In genomic region chr16:90196688-90197240, GRCm38 (mm10) we compare ENCODE assay signal across 8 mouse cellular contexts. TPM values are rescaled to one million over a fixed set of nuclear protein-coding genes. Genes with fewer than 3 reads are reported as not detected.
DNase-seq lines count a peak whose midpoint lies in the region; ATAC-seq and TF ChIP-seq lines count a peak whose summit lies in the region.

No protein-coding gene starts in this region.

- TF ChIP-seq CTCF in ES-Bruce4 (IDR thresholded peaks at IDR 0.05; ENCODE audit: low read depth, low read length) = no peak

- no peaks in the 10 kb centered on the region for H3K9me3 ChIP-seq in heart, embryonic 16.5 days (replicated peaks; ENCODE audit: control insufficient read depth, low read length)
- no peaks in the 10 kb centered on the region for H3K9me3 ChIP-seq in ES-Bruce4 (replicated peaks; ENCODE audit: control insufficient read depth, insufficient read depth, low read length, poor library complexity, severe bottlenecking)
- H3K9me3 ChIP-seq in forebrain, embryonic 13.5 days (replicated peaks) = no peaks in the 10 kb centered on the region
- H3K9me3 ChIP-seq in liver, embryonic 16.5 days (replicated peaks; ENCODE audit: control insufficient read depth, low read length) = no peaks in the 10 kb centered on the region

- DNase-seq in heart, adult 8-10 months (ENCODE audit: low spot score) = no peak
- no peak for DNase-seq in left cerebral cortex, postnatal 36 days (ENCODE audit: low spot score in 2 of 2)
- no peak for DNase-seq in ovary, adult 18-20 months (ENCODE audit: low spot score)
- DNase-seq in testis, postnatal 10 days (ENCODE audit: low spot score) = no peak

- no peaks in the 10 kb centered on the region for H3K36me3 ChIP-seq in heart, embryonic 16.5 days (ENCODE audit: control insufficient read depth, insufficient read depth)
- no peaks in the 10 kb centered on the region for H3K36me3 ChIP-seq in ES-Bruce4 (ENCODE audit: control insufficient read depth, insufficient read depth, low read length, poor library complexity, severe bottlenecking)
- H3K36me3 ChIP-seq in forebrain, embryonic 13.5 days (ENCODE audit: poor library complexity, severe bottlenecking) = no peaks in the 10 kb centered on the region
- H3K36me3 ChIP-seq in liver, embryonic 16.5 days (ENCODE audit: control insufficient read depth, insufficient read depth) = no peaks in the 10 kb centered on the region

- no peak for TF ChIP-seq EP300 in ES-Bruce4 (IDR thresholded peaks at IDR 0.05; ENCODE audit: insufficient read depth, low read depth, low read length)

- peaks cover 6% of the 10 kb centered on the region for H3K4me1 ChIP-seq in heart, embryonic 16.5 days (ENCODE audit: control insufficient read depth, insufficient read depth, low read length)
- no peaks in the 10 kb centered on the region for H3K4me1 ChIP-seq in ES-Bruce4 (ENCODE audit: control insufficient read depth, insufficient read depth, low read length)
- H3K4me1 ChIP-seq in forebrain, embryonic 13.5 days = peaks cover 5% of the 10 kb centered on the region
- H3K4me1 ChIP-seq in liver, embryonic 16.5 days (ENCODE audit: control insufficient read depth, low read depth, low read length) = peaks cover 35% of the 10 kb centered on the region

- WGBS in heart, embryonic 16.5 days = 62% methylated on average over 7 of the region's 7 CpGs
- WGBS in forebrain, embryonic 13.5 days = 89% methylated on average over 7 of the region's 7 CpGs
- 16% methylated on average over 7 of the region's 7 CpGs for WGBS in liver, embryonic 16.5 days (ENCODE audit: insufficient replicate concordance)

- no peak overlapping the region; the same call in 1 of the 2 replicates for H3K4me3 ChIP-seq in heart, embryonic 16.5 days (ENCODE audit: low read length)
- no peak overlapping the region for H3K4me3 ChIP-seq in ES-Bruce4 (ENCODE audit: low read depth, low read length)
- H3K4me3 ChIP-seq in forebrain, embryonic 13.5 days = no peak overlapping the region
- H3K4me3 ChIP-seq in liver, embryonic 16.5 days (ENCODE audit: low read depth, low read length) = peak overlapping the region; percentile 62

- no peaks in the 10 kb centered on the region for H3K27me3 ChIP-seq in heart, embryonic 16.5 days (ENCODE audit: control insufficient read depth, insufficient read depth, low read length)
- H3K27me3 ChIP-seq in ES-Bruce4 (ENCODE audit: control insufficient read depth, insufficient read depth, low read length, poor library complexity, severe bottlenecking) = no peaks in the 10 kb centered on the region
- no peaks in the 10 kb centered on the region for H3K27me3 ChIP-seq in forebrain, embryonic 13.5 days
- H3K27me3 ChIP-seq in liver, embryonic 16.5 days (ENCODE audit: control insufficient read depth, insufficient read depth, low read depth, low read length) = no peaks in the 10 kb centered on the region

- intact Hi-C loops in left cerebral cortex, postnatal 36 days (cut with DNase I) = no loop called here

- peak overlapping the region; percentile 46 for H3K27ac ChIP-seq in heart, embryonic 16.5 days (ENCODE audit: low read length)
- no peak overlapping the region for H3K27ac ChIP-seq in ES-Bruce4 (ENCODE audit: insufficient read depth, low read length)
- no peak overlapping the region for H3K27ac ChIP-seq in forebrain, embryonic 13.5 days
- peak overlapping the region; percentile 96 for H3K27ac ChIP-seq in liver, embryonic 16.5 days (ENCODE audit: low read length)

- TF ChIP-seq POLR2A in ES-Bruce4 (IDR thresholded peaks at IDR 0.05; ENCODE audit: insufficient read depth, low read length) = no peak

- no peak overlapping the region for H3K9ac ChIP-seq in heart, embryonic 16.5 days (ENCODE audit: low read length)
- peak overlapping the region; percentile 21; the same call in 1 of the 2 replicates for H3K9ac ChIP-seq in ES-Bruce4 (ENCODE audit: low read depth, poor library complexity, severe bottlenecking)
- H3K9ac ChIP-seq in forebrain, embryonic 13.5 days = no peak overlapping the region
- no peak overlapping the region for H3K9ac ChIP-seq in liver, embryonic 16.5 days (ENCODE audit: low read depth, low read length)

- H3K4me2 ChIP-seq in heart, embryonic 16.5 days (ENCODE audit: low read depth, low read length) = peak overlapping the region; percentile 68
- peak overlapping the region; percentile 64 for H3K4me2 ChIP-seq in forebrain, embryonic 13.5 days
- H3K4me2 ChIP-seq in liver, embryonic 16.5 days (ENCODE audit: low read depth, low read length) = peak overlapping the region; percentile 81

- ATAC-seq in heart, embryonic 16.5 days (replicated peaks; ENCODE audit: extremely low read depth, insufficient read depth, low FRiP score) = no peak
- no peak for ATAC-seq in forebrain, embryonic 13.5 days
- ATAC-seq in liver, embryonic 16.5 days (ENCODE audit: low read depth) = peak; percentile 46

RNA-seq across cellular contexts. Expression of gene Sod1, which starts 23.8 kb away (rescaled TPM):
- 765 and 884 TPM in 2 replicates for polyA plus RNA-seq in heart, embryonic 16.5 days (2015; fragmentation: Nextera tagmentation; extraction: Ambion mirVana)
- 100 to 1,000 TPM; 552 to 637 (median 573) TPM for total RNA-seq in heart, adult 8-10 months (2022)
- 797 and 822 TPM in 2 replicates for polyA plus RNA-seq in ES-Bruce4 (2011; ENCODE audit: insufficient read depth, insufficient read length, low read depth, missing spikeins)
- polyA plus RNA-seq in forebrain, embryonic 13.5 days (2015; fragmentation: Nextera tagmentation; extraction: Ambion mirVana) = 954 and 979 TPM in 2 replicates
- 965 and 1,058 TPM in 2 replicates for polyA plus RNA-seq in liver, embryonic 16.5 days (2015; fragmentation: Nextera tagmentation; extraction: Ambion mirVana)
- total RNA-seq in left cerebral cortex, postnatal 36 days (2021) = 100 to 1,000 TPM; 400 to 436 TPM

RNA-seq across cellular contexts. Expression of gene Tiam1, which starts 53.2 kb away (rescaled TPM):
- 6.9 and 9.4 TPM in 2 replicates for polyA plus RNA-seq in heart, embryonic 16.5 days (2015; fragmentation: Nextera tagmentation; extraction: Ambion mirVana)
- 1 to 10 TPM; 4.7 to 7.3 (median 6.7) TPM for total RNA-seq in heart, adult 8-10 months (2022)
- polyA plus RNA-seq in ES-Bruce4 (2011; ENCODE audit: insufficient read depth, insufficient read length, low read depth, missing spikeins) = 22.4 and 24.4 TPM in 2 replicates
- 25.6 and 29.4 TPM in 2 replicates for polyA plus RNA-seq in forebrain, embryonic 13.5 days (2015; fragmentation: Nextera tagmentation; extraction: Ambion mirVana)
- 2.8 and 4.2 TPM in 2 replicates for polyA plus RNA-seq in liver, embryonic 16.5 days (2015; fragmentation: Nextera tagmentation; extraction: Ambion mirVana)
- total RNA-seq in left cerebral cortex, postnatal 36 days (2021) = 100 to 1,000 TPM in 1 of 2 experiments, 10 to 100 TPM in 1; 96.9 to 124 TPM

Comparison
In these comparisons a context has a peak if more than half of its experiments do, and no peak if none do; other contexts are left out.
1. H3K27ac ChIP-seq: peak in heart, embryonic 16.5 days (single experiment) and liver, embryonic 16.5 days (single experiment); none in ES-Bruce4 (single experiment) and forebrain, embryonic 13.5 days (single experiment).
2. Peak in every context shown above with its lines, with median percentiles within 50 percentile points of each other: H3K4me2 ChIP-seq.